8 mouse cellular contexts compared by ENCODE assay signal in the genomic region with DNA sequence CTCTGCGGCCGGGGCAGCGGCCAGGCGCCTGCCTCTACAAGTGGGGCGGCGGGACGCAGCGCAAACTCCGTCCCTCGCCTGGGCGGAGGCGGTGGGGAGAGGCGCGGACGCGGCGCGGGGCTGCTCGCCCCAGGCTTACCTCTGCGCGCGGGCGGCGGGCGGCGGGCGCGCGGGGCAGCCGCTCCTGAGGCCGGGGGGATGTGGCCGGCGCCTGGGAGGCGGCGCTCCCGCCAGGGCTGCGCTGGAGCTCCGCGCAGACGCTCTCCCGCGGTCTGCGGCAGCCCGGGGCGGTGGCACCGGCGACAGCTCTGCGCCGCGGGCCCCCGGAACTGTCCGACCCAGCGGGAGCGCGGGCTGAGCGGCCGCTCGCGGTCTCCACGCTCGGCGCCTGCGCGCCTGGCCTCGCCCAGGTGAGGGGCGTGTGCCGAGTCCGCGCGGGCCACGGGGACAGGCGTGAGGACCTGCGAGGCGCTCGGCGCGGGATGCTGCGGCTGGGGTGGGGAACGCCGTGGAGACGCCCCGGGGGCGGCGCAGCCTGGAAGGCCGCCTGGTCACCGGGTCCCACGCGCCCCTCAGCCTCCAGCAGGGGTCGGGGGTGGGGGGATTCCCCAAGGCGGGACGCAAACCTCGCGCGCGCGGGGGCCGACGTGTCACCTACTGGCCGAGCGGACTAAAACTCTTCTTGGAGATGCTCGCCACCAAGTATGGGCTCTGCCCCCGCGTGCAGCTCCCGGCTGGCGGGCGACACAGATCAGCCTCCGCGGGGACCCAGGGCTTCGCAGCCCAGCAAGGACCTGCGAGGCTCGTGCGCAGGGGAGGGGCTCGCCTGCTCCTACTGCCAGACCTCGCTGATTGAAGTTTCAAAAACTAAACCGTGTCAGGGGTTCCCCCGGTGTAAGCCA. TPM values are rescaled to one million over a fixed set of nuclear protein-coding genes. Genes with fewer than 3 reads are reported as not detected.
A peak's percentile ranks its signal among the peaks of the same experiment; 100 is the strongest.
DNase-seq lines count a peak whose midpoint lies in the region; ATAC-seq lines count a peak whose summit lies in the region.

No protein-coding gene starts in this region.

- peak overlapping the region; percentile 57 for H3K4me3 ChIP-seq in embryonic facial prominence, embryonic 11.5 days (ENCODE audit: low read depth, low read length)
- peak overlapping the region; percentile 73 for H3K4me3 ChIP-seq in heart, embryonic 13.5 days
- H3K4me3 ChIP-seq in midbrain, embryonic 10.5 days, result peak overlapping the region; percentile 77

- no peaks in the 10 kb centered on the region for H3K36me3 ChIP-seq in embryonic facial prominence, embryonic 11.5 days (replicated peaks; ENCODE audit: control insufficient read depth, insufficient read depth, low read depth, low read length)
- no peaks in the 10 kb centered on the region for H3K36me3 ChIP-seq in heart, embryonic 13.5 days
- no peaks in the 10 kb centered on the region for H3K36me3 ChIP-seq in midbrain, embryonic 10.5 days

- no peaks in the 10 kb centered on the region for H3K9me3 ChIP-seq in embryonic facial prominence, embryonic 11.5 days (replicated peaks; ENCODE audit: control insufficient read depth, low read length)
- no peaks in the 10 kb centered on the region for H3K9me3 ChIP-seq in heart, embryonic 13.5 days
- no peaks in the 10 kb centered on the region for H3K9me3 ChIP-seq in midbrain, embryonic 10.5 days (replicated peaks)

- peaks cover 4% of the 10 kb centered on the region for H3K27me3 ChIP-seq in embryonic facial prominence, embryonic 11.5 days (ENCODE audit: control insufficient read depth, insufficient read depth, low read length)
- H3K27me3 ChIP-seq in heart, embryonic 13.5 days (replicated peaks), result peaks cover 64% of the 10 kb centered on the region
- peaks cover 70% of the 10 kb centered on the region for H3K27me3 ChIP-seq in midbrain, embryonic 10.5 days (ENCODE audit: low read depth, poor library complexity, severe bottlenecking)

- H3K4me1 ChIP-seq in embryonic facial prominence, embryonic 11.5 days (ENCODE audit: control insufficient read depth, insufficient read depth, low read length), result 0 out of 2 replicates have a peak, but pooled peaks cover 2% of the 10 kb centered on the region
- peaks cover 15% of the 10 kb centered on the region for H3K4me1 ChIP-seq in heart, embryonic 13.5 days
- H3K4me1 ChIP-seq in midbrain, embryonic 10.5 days, result peaks cover 21% of the 10 kb centered on the region

- peak; percentile 81 for ATAC-seq in embryonic facial prominence, embryonic 11.5 days (replicated peaks; ENCODE audit: insufficient number of reproducible peaks, low FRiP score, low TSS enrichment, low read depth)
- ATAC-seq in heart, embryonic 13.5 days (ENCODE audit: extremely low read depth, insufficient number of reproducible peaks, low FRiP score, low TSS enrichment), result peak; percentile 42; the same call in 1 of the 2 replicates
- ATAC-seq in erythroid progenitor cell, adult 5-6 weeks (replicated peaks; ENCODE audit: low FRiP score, poor library complexity, severe bottlenecking), result no peak

- no peak overlapping the region for H3K27ac ChIP-seq in embryonic facial prominence, embryonic 11.5 days (replicated peaks; ENCODE audit: low read depth, low read length)
- no peak overlapping the region for H3K27ac ChIP-seq in heart, embryonic 13.5 days (replicated peaks)
- peak overlapping the region; percentile 81 for H3K27ac ChIP-seq in midbrain, embryonic 10.5 days (replicated peaks)

- peak; percentile 16 for DNase-seq in thymus, postnatal 4 days
- DNase-seq in thymus, postnatal 0 days (ENCODE audit: low spot score), result no peak
- DNase-seq in embryonic facial prominence, embryonic 11.5 days (ENCODE audit: low spot score), result peak; percentile 57
- peak; percentile 4 to 34 for DNase-seq in kidney, postnatal 36 days
- DNase-seq in midbrain, embryonic 10.5 days (ENCODE audit: low spot score), result peak; percentile 68
- peak; percentile 45 for DNase-seq in right cerebral cortex, postnatal 4 days

- WGBS in embryonic facial prominence, embryonic 11.5 days, result under 1% methylated on average over 108 of the region's 116 CpGs
- WGBS in heart, embryonic 13.5 days, result under 1% methylated on average over 113 of the region's 116 CpGs
- WGBS in midbrain, embryonic 10.5 days, result under 1% methylated on average over 109 of the region's 116 CpGs

- peak overlapping the region; percentile 61 for H3K9ac ChIP-seq in embryonic facial prominence, embryonic 11.5 days (replicated peaks; ENCODE audit: low read length)
- peak overlapping the region; percentile 80 for H3K9ac ChIP-seq in heart, embryonic 13.5 days

- H3K4me2 ChIP-seq in embryonic facial prominence, embryonic 11.5 days (ENCODE audit: low read depth, low read length), result peak overlapping the region; percentile 99
- H3K4me2 ChIP-seq in heart, embryonic 13.5 days, result peak overlapping the region; percentile 100

RNA-seq across cellular contexts. Expression of a gene that starts 2.8 kb away (rescaled TPM):
- 2.2 and 3.1 TPM in 2 replicates for polyA plus RNA-seq in thymus, postnatal 0 days (2015; fragmentation: Nextera tagmentation; extraction: Ambion mirVana)
- polyA plus RNA-seq in embryonic facial prominence, embryonic 11.5 days (2014; fragmentation: Nextera tagmentation; extraction: Ambion mirVana), result 1.7 and 2.1 TPM in 2 replicates
- polyA plus RNA-seq in heart, embryonic 13.5 days (2015; fragmentation: Nextera tagmentation; extraction: Ambion mirVana), result 3.3 and 3.7 TPM in 2 replicates
- 1.5 and 1.6 TPM in 2 replicates for polyA plus RNA-seq in midbrain, embryonic 10.5 days (2016; fragmentation: Nextera tagmentation; extraction: Ambion mirVana)
- total RNA-seq in erythroid progenitor cell, adult 5-6 weeks (2015; ENCODE audit: low replicate concordance), result not detected in 2 replicates
- not detected in 2 replicates for total RNA-seq in erythroid progenitor cell, adult 5-6 weeks (2017; ENCODE audit: low replicate concordance)
